Mouse (Mus musculus) liver, embryonic 13.5 days (tissue): ENCODE measurements around the gene Fbxl18. TPM values are rescaled to one million over a fixed set of nuclear protein-coding genes. Genes with fewer than 3 reads are reported as not detected.

Experiments
- ATAC-seq: fragments of 200-750 bp; cut with Nextera tagmentation; 2 replicates; pipeline ENCODE4 v1.8.0; 2017; ENCODE audit warnings: low read depth, mild to moderate bottlenecking, moderate number of reproducible peaks, moderate library complexity
- DNase-seq: peaks from one replicate; pipeline ENCODE4 v3.0.0; 2022
- H3K27ac ChIP-seq: fragments of 300-500 bp; sonication (generic); 2 replicates; pipeline ENCODE4 v1.5.1; 2015; ENCODE audit warnings: moderate library complexity, mild to moderate bottlenecking, inconsistent platforms
- H3K27me3 ChIP-seq: fragments of 300-500 bp; sonication (generic); 2 replicates; pipeline ENCODE4 v1.6.1; 2015; ENCODE audit warnings: mild to moderate bottlenecking, inconsistent platforms
- H3K36me3 ChIP-seq: fragments of 300-500 bp; sonication (generic); 2 replicates; pipeline ENCODE4 v1.6.1; 2015; ENCODE audit warnings: mild to moderate bottlenecking, inconsistent platforms
- H3K4me1 ChIP-seq: fragments of 300-500 bp; sonication (generic); replicated peaks from 2 replicates; pipeline ENCODE4 v1.6.1; 2015; ENCODE audit warnings: inconsistent platforms
- H3K4me2 ChIP-seq: fragments of 300-500 bp; sonication (generic); 2 replicates; pipeline ENCODE4 v1.6.1; 2015; ENCODE audit warnings: inconsistent platforms, mild to moderate bottlenecking, moderate library complexity
- H3K4me3 ChIP-seq: fragments of 300-500 bp; sonication (generic); replicated peaks from 2 replicates; pipeline ENCODE4 v1.5.1; 2015; ENCODE audit warnings: mild to moderate bottlenecking, inconsistent platforms
- H3K9ac ChIP-seq: fragments of 300-500 bp; sonication (generic); 2 replicates; pipeline ENCODE4 v1.6.1; 2015; ENCODE audit warnings: mild to moderate bottlenecking, inconsistent platforms
- H3K9me3 ChIP-seq: fragments of 300-500 bp; sonication (generic); replicated peaks from 2 replicates; pipeline ENCODE4 v1.6.1; 2016; ENCODE audit warnings: inconsistent platforms
- WGBS: fragments of 180-500 bp; shearing (Covaris S2); methylation state at CpG from one replicate; pipeline ENCODE4 v1.1.7; 2015; ENCODE audit not compliant: insufficient replicate concordance; 5-methylcytosine and 5-hydroxymethylcytosine counted together
- polyA plus RNA-seq: library from polyadenylated mRNA; unstranded; fragments of >200 nt; fragmentation: Nextera tagmentation; extraction: Ambion mirVana; gene quantifications from 2 replicates; pipeline ENCODE4 v1.2.1, GENCODE M21; 2015

Fbxl18 gene
- polyA plus RNA-seq, 1 experiment from 2014 or later, result 3.7 TPM

DNA sequence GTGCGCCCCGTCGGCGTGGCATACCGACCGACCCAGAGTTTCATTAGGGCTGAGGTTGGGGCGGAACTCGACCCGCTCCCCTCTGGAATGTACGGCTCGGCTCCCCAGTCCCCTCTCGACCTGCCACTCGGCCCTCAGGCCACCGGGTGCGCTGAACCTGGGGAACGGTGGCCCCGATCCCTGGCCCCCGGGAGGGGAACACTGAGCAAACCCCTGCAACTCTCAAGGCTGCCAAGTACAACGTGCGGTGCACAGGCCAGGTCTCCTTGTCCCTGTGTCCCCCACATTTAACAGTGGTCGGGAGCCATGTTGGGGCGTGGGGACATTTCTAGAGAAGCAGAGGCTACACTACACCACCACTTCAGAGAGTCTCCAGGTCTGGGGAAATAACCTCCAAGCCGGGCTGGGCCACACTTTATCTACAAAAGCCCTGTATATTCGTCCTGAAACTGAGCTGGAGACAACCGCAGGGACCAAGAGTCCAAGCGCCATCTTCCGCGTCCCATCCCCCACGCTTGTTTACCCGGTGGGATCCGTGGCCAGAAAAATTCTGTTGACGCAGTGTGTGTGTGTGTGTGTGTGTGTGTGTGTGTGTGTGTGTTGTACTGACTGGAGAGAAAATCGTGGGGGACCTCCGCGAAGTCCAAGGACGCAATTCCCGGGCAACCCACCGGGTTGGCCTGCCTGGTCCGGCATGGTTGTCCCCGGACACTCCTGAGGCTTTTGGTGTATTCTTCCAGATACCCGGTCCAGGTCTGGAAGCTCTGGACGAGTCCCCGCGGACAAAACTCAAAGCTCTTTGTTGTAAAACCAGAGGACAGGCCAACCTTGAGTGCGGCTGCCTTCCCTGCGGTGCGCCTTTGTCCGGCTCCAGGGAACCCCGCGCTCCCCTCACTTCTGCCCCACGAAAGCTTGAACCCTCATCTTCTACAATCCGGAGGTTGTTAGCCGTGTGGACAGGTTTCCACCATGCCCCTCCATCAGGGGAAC, 74.7 kb downstream of the Fbxl18 start:
- H3K27me3 ChIP-seq, result peaks cover 100% of the 10 kb centered on the region
- H3K4me1 ChIP-seq, result peaks cover 55% of the 10 kb centered on the region
- under 1% methylated on average over 53 of the region's 53 CpGs for WGBS

DNA sequence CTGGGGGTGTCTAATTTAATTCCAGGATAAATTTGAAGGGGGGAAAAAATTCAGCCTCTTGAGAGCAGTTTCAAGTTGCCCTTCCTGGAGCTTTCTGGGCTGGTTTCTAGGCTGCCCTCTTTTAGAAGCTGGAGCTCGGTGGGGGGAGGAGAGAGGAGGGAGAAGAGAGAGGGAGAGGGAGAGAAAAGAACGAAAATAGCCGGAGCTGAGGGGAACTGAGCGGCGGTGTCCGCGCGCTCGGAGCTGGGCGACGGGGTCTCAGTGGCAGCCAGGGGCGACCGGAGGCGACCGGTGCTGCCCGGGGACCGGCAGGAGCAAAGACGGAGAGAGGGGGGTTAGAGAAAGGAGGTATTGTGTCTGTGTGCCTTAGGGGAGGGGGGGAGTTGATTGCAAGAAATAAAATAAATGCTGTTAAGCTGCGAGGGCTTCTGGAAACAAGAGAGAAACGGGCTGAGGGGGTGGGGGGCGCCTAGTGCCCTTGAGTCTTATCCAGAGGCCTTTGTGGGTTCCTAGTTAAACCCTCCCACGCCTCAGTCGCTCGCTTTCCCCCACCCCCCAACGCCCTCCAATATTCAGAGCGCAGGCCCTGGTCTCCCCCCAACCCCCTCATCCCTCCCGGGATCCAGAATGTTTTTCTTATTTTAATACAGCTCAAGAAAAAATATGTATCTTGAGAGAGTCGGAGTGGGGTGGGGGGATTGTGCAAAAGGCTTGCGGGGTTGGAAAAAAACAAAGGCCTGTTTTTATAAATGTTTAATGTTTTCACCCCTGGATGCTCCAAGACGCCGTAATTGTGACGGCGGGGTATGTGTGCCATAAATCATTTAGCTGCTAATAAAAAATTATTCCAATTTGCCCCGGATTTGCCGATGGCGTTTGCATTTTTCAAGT, 75.6 kb downstream of the Fbxl18 start:
- H3K4me3 ChIP-seq, result peak overlapping the region; percentile 64
- H3K27me3 ChIP-seq, result peaks cover 100% of the 10 kb centered on the region
- H3K9me3 ChIP-seq, result no peaks in the 10 kb centered on the region
- peak overlapping the region; percentile 88 for H3K27ac ChIP-seq
- H3K4me2 ChIP-seq, result peak overlapping the region; percentile 68
- 2% methylated on average over 36 of the region's 36 CpGs for WGBS
- peak overlapping the region; percentile 70 for H3K9ac ChIP-seq
- H3K4me1 ChIP-seq, result peaks cover 58% of the 10 kb centered on the region
- H3K36me3 ChIP-seq, result no peaks in the 10 kb centered on the region
- DNase-seq, result no peak
- ATAC-seq, result no peak

More for the DNA sequence above, 74.7 kb downstream of the Fbxl18 start:
- ATAC-seq (no peak), DNase-seq (no peak)
- Histone ChIP-seq H3K4me3 (peak overlapping the region; percentile 64), H3K4me2 (peak overlapping the region; percentile 68), H3K9ac (peak overlapping the region; percentile 70), H3K27ac (peak overlapping the region; percentile 88), H3K9me3 (no peaks in the 10 kb centered on the region), H3K36me3 (no peaks in the 10 kb centered on the region)

DNA sequence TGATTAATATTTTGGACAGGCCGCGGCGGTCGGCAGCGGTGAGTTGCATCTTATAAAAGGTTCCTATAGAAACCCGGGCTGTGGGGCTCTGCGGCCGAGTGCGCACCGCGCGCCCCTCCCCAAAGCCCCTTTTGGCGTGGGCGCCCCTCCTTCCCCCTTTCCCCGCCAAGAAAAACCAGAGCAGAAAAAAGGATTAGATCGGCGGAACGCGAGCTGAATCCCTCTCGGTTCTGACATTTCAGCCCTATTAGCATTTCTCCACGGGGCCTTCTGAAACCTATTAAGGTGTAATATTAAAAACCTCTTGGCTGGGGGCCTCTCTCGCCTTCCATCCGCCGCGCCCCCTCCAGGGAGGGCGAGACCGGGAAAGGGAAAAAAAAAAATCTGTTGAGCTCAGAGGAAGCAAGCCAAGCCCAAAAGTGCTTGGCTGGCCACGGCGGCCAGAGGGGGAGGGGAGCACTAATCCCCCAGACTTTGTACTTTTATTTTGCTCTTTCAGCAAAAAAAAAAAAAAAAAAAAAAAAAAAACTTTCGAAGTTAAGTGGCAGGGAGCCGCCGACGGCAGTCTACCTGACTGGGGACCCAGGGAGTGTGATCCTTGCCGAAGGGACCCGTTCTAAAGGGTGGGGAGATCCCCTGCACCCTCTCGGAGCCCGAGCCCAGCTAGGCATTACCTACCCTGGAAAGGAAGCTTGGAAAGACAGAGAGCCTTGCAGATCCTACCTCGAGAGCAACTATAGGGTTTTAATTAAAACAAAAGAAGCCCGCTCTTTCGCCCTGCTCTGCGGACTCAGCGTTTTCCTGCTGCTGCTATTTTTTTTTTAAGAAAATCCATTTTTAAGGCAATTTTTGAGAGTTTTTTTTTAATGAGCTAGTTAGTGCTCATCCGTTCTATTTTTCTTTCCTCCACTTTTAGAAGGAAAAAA, 76.5 kb downstream of the Fbxl18 start:
- H3K9ac ChIP-seq, result peak overlapping the region; percentile 70
- H3K36me3 ChIP-seq, result no peaks in the 10 kb centered on the region
- H3K9me3 ChIP-seq, result no peaks in the 10 kb centered on the region
- peaks cover 55% of the 10 kb centered on the region for H3K4me1 ChIP-seq
- peak overlapping the region; percentile 88 for H3K27ac ChIP-seq
- DNase-seq (no peak), ATAC-seq (no peak)
- H3K4me3 ChIP-seq, result peak overlapping the region; percentile 64
- H3K4me2 ChIP-seq, result peak overlapping the region; percentile 68
- peaks cover 100% of the 10 kb centered on the region for H3K27me3 ChIP-seq
- under 1% methylated on average over 41 of the region's 43 CpGs for WGBS

DNA sequence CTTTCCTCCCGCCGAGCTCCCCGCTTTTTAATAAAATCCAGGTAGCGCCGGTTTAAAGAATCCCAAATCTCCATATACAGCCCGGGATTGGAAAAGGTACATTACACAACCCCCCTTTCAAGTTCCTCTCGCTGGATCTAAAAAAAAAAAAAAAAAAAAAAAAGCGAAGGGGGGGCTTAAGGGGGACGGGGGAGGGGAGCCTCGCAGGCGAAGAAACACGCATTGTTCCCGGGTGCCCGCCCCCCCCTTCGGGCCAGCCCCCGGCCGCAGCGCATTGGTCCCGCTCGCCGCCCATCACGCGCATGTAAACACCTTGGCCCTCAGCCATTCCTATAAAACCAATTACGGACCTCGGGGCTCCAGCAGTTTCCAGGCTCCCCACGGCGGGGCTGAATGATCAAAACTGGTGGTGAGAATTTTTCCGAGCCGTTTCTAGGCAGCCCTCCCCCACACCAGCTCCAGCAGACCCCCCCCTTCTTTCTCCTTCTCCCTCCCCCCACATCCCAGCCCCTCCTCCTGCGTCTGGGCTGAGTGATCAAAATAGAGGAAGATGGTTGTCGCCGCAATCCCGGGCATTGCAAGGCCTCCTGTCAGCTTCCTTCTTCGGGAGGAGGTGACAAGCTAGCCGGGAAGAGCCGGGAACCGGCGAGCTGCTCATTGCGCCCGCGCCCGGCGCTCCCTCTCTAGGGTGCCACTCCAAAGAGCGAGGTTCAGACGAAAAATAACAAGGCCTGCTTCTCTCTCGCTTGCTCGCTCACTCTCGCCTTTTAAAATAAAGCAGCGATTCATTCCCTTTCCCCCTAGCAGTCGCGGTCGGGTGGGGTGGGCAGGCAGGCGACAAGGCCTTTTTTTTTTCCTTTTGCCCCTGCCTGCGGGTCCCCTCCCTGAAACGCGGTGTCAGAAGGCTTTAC, 77.4 kb downstream of the Fbxl18 start, which contains the start of gene Tnrc18:
Gene Tnrc18 (minus strand): TSS at position 139 of the 911 bp plus-strand sequence.
- peaks cover 55% of the 10 kb centered on the region for H3K4me1 ChIP-seq
- H3K27ac ChIP-seq, result peak within 1 kb of the TSS; percentile 91
- ATAC-seq, result peak; percentile 59
- H3K9ac ChIP-seq, result peak within 1 kb of the TSS; percentile 77
- H3K4me2 ChIP-seq, result peak within 1 kb of the TSS; percentile 68
- peaks cover 100% of the 10 kb centered on the region for H3K27me3 ChIP-seq
- no peaks in the 10 kb centered on the region for H3K9me3 ChIP-seq
- DNase-seq, result peak; percentile 66
- WGBS, result under 1% methylated on average over 56 of the region's 56 CpGs
- no peaks in the 10 kb centered on the region for H3K36me3 ChIP-seq
- peak within 1 kb of the TSS; percentile 64 for H3K4me3 ChIP-seq

Other genes with a start within 250 kb of the Fbxl18 start
- 0.21 and 0.36 TPM in 2 replicates for gene Slc29a4, start 202.9 kb downstream of the Fbxl18 start, polyA plus RNA-seq
- 2.4 and 2.5 TPM in 2 replicates for gene Tnrc18, start 77.8 kb downstream of the Fbxl18 start, polyA plus RNA-seq
- 8,250 and 9,425 TPM in 2 replicates for gene Actb, start 11.3 kb upstream of the Fbxl18 start, polyA plus RNA-seq
- gene Fscn1, start 64.9 kb upstream of the Fbxl18 start, polyA plus RNA-seq, result 29.5 and 38.3 TPM in 2 replicates
- gene Rnf216, start 217.6 kb upstream of the Fbxl18 start, polyA plus RNA-seq, result 14.4 and 19.8 TPM in 2 replicates